Mouse (Mus musculus): ENCODE data around the gene Sema3d.

- TF ChIP-seq POLR2A (IDR thresholded peaks at IDR 0.05; ENCODE audit: borderline replicate concordance, low read depth, low read length), result no peak
- no peak for TF ChIP-seq CTCF (IDR thresholded peaks at IDR 0.05; ENCODE audit: low read depth, low read length)
Measured at GRCm38 (mm10) chr5:12467568-12468336, 84.6 kb downstream of the Sema3d start.

Measured in bone marrow macrophage, adult 2 months (primary cell).